Mouse (Mus musculus) B cell, adult (primary cell): ENCODE data around the gene Hmg20a. TPM values are rescaled to one million over a fixed set of nuclear protein-coding genes. Genes with fewer than 3 reads are reported as not detected.

Experiments used
- total RNA-seq: library from RNA; stranded (reverse); gene quantifications from 4 replicates; pipeline ENCODE4 v1.2.4, GENCODE M21; 2023; ENCODE audit not compliant: inconsistent age

Gene Hmg20a
- 53.0 to 58.9 TPM (median 55.7 TPM) in 4 replicates for total RNA-seq

GRCm38 (mm10) chr9:56417948-56418737, at the start of gene Hmg20a, which contains the start of gene Peak1:
Gene Hmg20a, plus strand, starts transcription at chr9:56418609.
Gene Peak1, minus strand, starts transcription at chr9:56418067.

Other genes starting within 250 kb of the Hmg20a start
- gene Peak1, start 542 bp upstream of the Hmg20a start, total RNA-seq: 20.9 to 30.3 TPM (median 23.4 TPM) in 4 replicates